Mouse (Mus musculus): ENCODE data around the gene Apba3. TPM values are rescaled to one million over a fixed set of nuclear protein-coding genes. Genes with fewer than 3 reads are reported as not detected.
"Not testable (repeated sequence)": the region's sequence is repeated elsewhere in the genome, so short reads cannot be mapped to it uniquely, and the experiment has no call there.

The Apba3 gene
- total RNA-seq (2014; rRNA removed) (43.3 and 44.6 TPM in 2 replicates), polyA plus RNA-seq (2015; fragmentation: Nextera tagmentation; extraction: Ambion mirVana) (22.8 and 24.8 TPM in 2 replicates)

DNA sequence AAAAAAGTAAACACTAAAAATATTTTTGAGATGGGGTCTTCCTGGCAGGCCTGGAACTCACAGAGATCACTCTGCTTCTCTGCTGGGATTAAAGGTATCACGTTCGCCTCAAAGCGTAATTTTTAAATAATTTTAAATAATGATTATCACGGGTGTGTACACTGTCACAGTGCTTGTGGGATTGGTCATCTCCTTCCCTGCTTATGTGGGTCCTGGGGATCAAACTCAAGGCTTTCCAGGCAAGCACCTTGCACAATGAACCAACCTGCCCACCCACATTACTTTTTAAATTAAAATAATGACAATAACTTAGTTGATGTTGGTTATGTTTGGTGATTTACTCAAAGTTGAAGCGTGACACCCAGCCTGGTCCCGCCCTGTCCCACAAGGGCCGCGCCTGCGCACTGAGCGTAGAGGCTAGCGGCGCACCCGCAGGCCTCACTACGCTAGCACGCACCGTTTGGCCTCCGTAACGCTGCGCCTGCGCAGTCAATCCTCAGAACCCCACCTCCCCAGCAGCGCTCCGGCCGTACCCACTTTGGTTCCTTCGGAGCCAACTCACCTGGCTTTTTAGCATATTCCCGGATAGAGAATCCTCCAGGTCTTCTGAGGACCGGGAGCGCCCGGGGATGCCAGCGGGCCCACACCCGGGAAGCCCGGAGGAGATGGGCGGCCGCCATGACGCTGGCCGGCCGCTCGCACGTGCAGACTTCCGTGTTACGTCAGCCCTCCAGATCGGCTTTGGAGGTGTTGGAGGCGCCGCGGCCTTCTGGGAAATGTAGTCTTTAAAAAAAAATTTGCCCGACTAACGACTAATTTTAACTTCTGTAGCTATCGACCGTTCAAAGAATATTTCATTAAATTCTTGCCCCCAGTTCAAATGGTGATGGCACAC is at the start of gene Apba3, which contains the start of gene Mrpl54:
Gene Apba3, plus strand, starts transcription at position 750 of the 895 bp plus-strand sequence.
Gene Mrpl54, minus strand, starts transcription at position 724 of the 895 bp plus-strand sequence.
- peak within 1 kb of the TSS; percentile 63 for H3K27ac ChIP-seq (ENCODE audit: low read depth, low read length)
- WGBS: 2% methylated on average over 48 of the region's 48 CpGs
- ATAC-seq (peak; percentile 95), DNase-seq (peak; percentile 98)
- TF ChIP-seq CTCF (IDR thresholded peaks at IDR 0.05; ENCODE audit: low read depth): peak; percentile 17; the same call in 1 of the 2 replicates
- H3K9me3 ChIP-seq (ENCODE audit: low read length): no peaks in the 10 kb centered on the region
- H3K4me3 ChIP-seq (ENCODE audit: low read depth, low read length): peak within 1 kb of the TSS; percentile 54
- H3K4me1 ChIP-seq (ENCODE audit: insufficient read depth): 0 out of 2 replicates have a peak, but pooled peaks cover 4% of the 10 kb centered on the region
- peaks cover 41% of the 10 kb centered on the region for H3K36me3 ChIP-seq (ENCODE audit: insufficient read depth)
- no peaks in the 10 kb centered on the region for H3K27me3 ChIP-seq (ENCODE audit: insufficient read depth, low read length)
- peak within 1 kb of the TSS; percentile 75 for H3K4me2 ChIP-seq (ENCODE audit: low read depth)
- H3K9ac ChIP-seq: peak within 1 kb of the TSS; percentile 59

DNA sequence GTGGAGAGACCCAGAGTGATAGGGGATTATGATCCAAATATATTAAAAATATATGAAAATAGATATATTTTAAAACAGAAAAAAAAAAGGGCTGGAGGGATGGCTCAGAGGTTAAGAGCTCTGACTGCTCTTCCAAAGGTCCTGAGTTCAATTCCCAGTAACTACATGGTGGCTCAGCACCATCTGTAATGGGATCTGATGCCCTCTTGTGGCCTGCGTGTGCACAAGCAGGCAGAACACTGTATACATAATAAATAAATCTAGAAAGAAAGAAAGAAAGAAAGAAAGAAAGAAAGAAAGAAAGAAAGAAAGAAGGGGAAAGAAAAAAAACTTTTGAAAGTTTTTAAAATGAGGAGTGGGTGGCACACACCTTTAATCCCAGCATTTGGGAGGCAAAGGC is 49.5 kb upstream of the Apba3 start:
- H3K27me3 ChIP-seq (ENCODE audit: insufficient read depth, low read length); H3K9me3 ChIP-seq (ENCODE audit: low read length); H3K4me2 ChIP-seq (ENCODE audit: low read depth); H3K9ac ChIP-seq; DNase-seq; H3K27ac ChIP-seq (ENCODE audit: low read depth, low read length); H3K4me1 ChIP-seq (ENCODE audit: insufficient read depth); H3K4me3 ChIP-seq (ENCODE audit: low read depth, low read length): not testable (repeated sequence)
- ATAC-seq: peak; percentile 48; the same call in 1 of the 2 replicates
- 17% methylated on average over 1 of the region's 1 CpGs for WGBS
- peak; percentile 59 for TF ChIP-seq CTCF (IDR thresholded peaks at IDR 0.05; ENCODE audit: low read depth)
- peaks cover 80% of the 10 kb centered on the region for H3K36me3 ChIP-seq (ENCODE audit: insufficient read depth)

DNA sequence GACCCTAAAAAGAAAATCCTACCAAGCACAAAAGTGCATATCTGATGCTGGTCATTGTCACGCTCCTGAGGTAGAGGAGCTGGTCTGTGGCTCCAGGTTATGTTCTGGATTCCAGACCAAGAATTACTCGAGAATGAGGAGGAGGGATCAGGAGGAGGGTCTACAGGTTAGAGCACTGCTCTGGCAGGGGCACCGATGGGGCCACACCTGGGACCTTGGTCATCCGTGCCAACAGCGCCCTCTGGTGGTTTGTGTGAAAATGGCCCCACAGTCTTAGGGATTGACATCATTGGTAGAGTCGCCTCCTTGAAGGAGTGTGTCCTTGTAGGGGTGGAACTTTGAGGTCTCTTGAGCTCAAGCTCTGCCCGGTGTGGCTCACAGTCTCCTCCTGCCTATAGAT is 48.8 kb upstream of the Apba3 start:
- no peak overlapping the region for H3K4me3 ChIP-seq (ENCODE audit: low read depth, low read length)
- no peak overlapping the region for H3K4me2 ChIP-seq (ENCODE audit: low read depth)
- H3K9me3 ChIP-seq (ENCODE audit: low read length): no peaks in the 10 kb centered on the region
- H3K27me3 ChIP-seq (ENCODE audit: insufficient read depth, low read length): no peaks in the 10 kb centered on the region
- H3K36me3 ChIP-seq (ENCODE audit: insufficient read depth): peaks cover 76% of the 10 kb centered on the region
- no peaks in the 10 kb centered on the region for H3K4me1 ChIP-seq (ENCODE audit: insufficient read depth)
- ATAC-seq (peak; percentile 65), DNase-seq (peak; percentile 58)
- WGBS: 42% methylated on average over 7 of the region's 7 CpGs
- no peak overlapping the region for H3K9ac ChIP-seq
- H3K27ac ChIP-seq (ENCODE audit: low read depth, low read length): no peak overlapping the region
- peak; percentile 80 for TF ChIP-seq CTCF (IDR thresholded peaks at IDR 0.05; ENCODE audit: low read depth)

DNA sequence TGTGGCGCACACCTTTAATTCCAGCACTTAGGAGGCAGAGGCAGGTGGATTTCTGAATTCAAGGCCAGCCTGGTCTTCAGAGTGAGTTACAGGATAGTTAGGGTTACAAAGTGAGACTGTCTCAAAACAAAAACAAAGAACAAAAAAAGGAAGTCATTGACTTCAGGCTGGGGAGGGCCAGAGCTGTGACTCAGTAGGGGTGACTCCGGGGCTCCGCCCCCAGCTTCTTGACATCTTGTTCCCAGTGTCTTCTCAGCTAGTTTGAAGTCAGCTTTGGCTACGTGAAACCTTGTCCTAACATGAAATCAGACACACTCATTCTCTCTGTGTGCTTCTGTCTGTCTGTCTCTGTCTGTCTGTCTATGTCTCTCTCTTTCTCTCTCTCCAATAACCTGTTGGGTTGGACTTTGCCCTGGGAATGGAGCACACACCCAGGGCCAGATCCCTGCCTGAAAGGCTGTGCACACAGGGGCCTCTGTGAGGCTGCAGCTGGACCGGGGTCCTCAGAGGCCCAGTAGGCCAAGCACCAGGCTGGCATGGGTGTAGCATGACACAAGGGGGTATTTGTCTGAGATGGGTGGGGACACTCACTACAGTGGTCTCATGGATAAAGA is 45.3 kb upstream of the Apba3 start:
- no peak for TF ChIP-seq CTCF (IDR thresholded peaks at IDR 0.05; ENCODE audit: low read depth)
- WGBS: 89% methylated on average over 5 of the region's 5 CpGs
- Histone ChIP-seq H3K27ac (ENCODE audit: low read depth, low read length) (no peak overlapping the region), H3K4me1 (ENCODE audit: insufficient read depth) (no peaks in the 10 kb centered on the region), H3K36me3 (ENCODE audit: insufficient read depth) (peaks cover 62% of the 10 kb centered on the region), H3K4me2 (ENCODE audit: low read depth) (no peak overlapping the region), H3K9ac (no peak overlapping the region), H3K27me3 (ENCODE audit: insufficient read depth, low read length) (no peaks in the 10 kb centered on the region), H3K9me3 (ENCODE audit: low read length) (no peaks in the 10 kb centered on the region), H3K4me3 (ENCODE audit: low read depth, low read length) (no peak overlapping the region)
- ATAC-seq (no peak), DNase-seq (no peak)

DNA sequence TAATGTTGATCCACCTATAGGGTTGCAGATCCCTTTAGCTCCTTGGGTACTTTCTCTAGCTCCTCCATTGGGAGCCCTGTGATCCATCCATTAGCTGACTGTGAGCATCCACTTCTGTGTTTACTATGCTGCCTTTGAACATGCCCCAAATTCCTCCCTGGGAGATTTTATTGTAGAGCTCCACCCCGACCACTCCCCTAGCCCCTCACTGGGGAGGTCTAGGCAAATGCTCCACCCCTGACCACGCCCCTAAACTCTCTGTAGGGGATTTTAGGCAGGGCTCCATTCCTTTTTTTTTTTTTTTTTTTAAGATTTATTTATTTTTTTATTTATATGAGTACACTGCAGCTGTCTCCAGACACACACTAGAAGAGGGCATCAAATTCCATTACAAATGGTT is 43.0 kb upstream of the Apba3 start:
- not testable (repeated sequence) for H3K9me3 ChIP-seq (ENCODE audit: low read length); H3K4me2 ChIP-seq (ENCODE audit: low read depth); H3K27me3 ChIP-seq (ENCODE audit: insufficient read depth, low read length); H3K27ac ChIP-seq (ENCODE audit: low read depth, low read length); H3K4me3 ChIP-seq (ENCODE audit: low read depth, low read length); H3K4me1 ChIP-seq (ENCODE audit: insufficient read depth); H3K9ac ChIP-seq; ATAC-seq; DNase-seq
- peaks cover 54% of the 10 kb centered on the region for H3K36me3 ChIP-seq (ENCODE audit: insufficient read depth)
- 63% methylated on average over 2 of the region's 2 CpGs for WGBS

DNA sequence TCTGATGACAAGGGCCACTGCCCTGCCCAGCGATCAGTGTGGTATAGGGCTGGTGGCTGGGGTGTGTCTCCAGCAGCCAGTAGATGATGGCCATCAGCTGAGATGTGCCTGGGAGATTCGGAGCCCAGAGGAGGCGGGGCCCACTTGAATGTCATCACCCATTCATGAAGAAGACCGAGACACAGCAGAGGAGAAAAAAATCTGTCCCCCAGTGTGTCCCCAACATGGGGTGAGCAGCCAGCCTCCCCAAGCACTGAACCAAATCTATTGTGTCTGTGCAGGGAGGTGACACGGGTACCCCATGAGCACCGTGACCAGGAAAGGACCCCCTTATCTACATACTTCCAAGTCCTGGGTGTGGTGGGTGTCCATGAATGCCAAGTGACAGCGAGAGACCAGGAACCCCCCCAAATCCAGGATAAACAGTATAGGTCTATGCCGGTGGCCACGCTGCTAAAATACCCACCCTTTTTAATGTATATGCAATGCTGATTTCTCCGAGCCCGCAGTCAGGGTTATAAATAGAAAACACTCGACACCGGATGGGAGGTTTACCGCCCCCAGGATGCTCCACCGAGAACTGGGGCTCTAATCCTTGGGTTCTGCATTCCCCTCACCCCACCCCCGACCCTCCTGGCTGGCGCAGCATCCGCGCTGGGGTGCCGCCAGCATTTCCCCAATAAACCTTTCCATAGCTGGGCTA is 36.9 kb upstream of the Apba3 start:
- peak overlapping the region; percentile 98 for H3K27ac ChIP-seq (ENCODE audit: low read depth, low read length)
- ATAC-seq (peak; percentile 49), DNase-seq (peak; percentile 69)
- H3K9ac ChIP-seq: peak overlapping the region; percentile 99
- no peaks in the 10 kb centered on the region for H3K27me3 ChIP-seq (ENCODE audit: insufficient read depth, low read length)
- H3K4me2 ChIP-seq (ENCODE audit: low read depth): peak overlapping the region; percentile 72
- 0 out of 2 replicates have a peak, but pooled peaks cover 4% of the 10 kb centered on the region for H3K36me3 ChIP-seq (ENCODE audit: insufficient read depth)
- WGBS: 7% methylated on average over 20 of the region's 20 CpGs
- no peaks in the 10 kb centered on the region for H3K9me3 ChIP-seq (ENCODE audit: low read length)
- H3K4me1 ChIP-seq (ENCODE audit: insufficient read depth): peaks cover 17% of the 10 kb centered on the region
- TF ChIP-seq CTCF (IDR thresholded peaks at IDR 0.05; ENCODE audit: low read depth): no peak
- peak overlapping the region; percentile 78 for H3K4me3 ChIP-seq (ENCODE audit: low read depth, low read length)
